Mouse (Mus musculus) limb, embryonic 10.5 days (tissue): ENCODE data around the gene Tnks2. TPM values are rescaled to one million over a fixed set of nuclear protein-coding genes. Genes with fewer than 3 reads are reported as not detected.
A peak's percentile ranks its signal among the peaks of the same experiment; 100 is the strongest.

ENCODE experiments used
- DNase-seq: peaks from one replicate; pipeline ENCODE4 v3.0.0-alpha.2; 2017; ENCODE audit warnings: low spot score
- H3K27ac ChIP-seq: fragments of 300-500 bp; sonication (generic); 2 replicates; pipeline ENCODE4 v1.5.1; 2016; ENCODE audit warnings: mild to moderate bottlenecking
- H3K27me3 ChIP-seq: fragments of 300-500 bp; sonication (generic); 2 replicates; pipeline ENCODE4 v1.6.1; 2016; ENCODE audit warnings: low read depth, mild to moderate bottlenecking; ENCODE audit not compliant: poor library complexity, severe bottlenecking
- H3K36me3 ChIP-seq: fragments of 300-500 bp; sonication (generic); 2 replicates; pipeline ENCODE4 v1.6.1; 2016; ENCODE audit warnings: mild to moderate bottlenecking, moderate library complexity
- H3K4me1 ChIP-seq: fragments of 300-500 bp; sonication (generic); 2 replicates; pipeline ENCODE4 v1.6.1; 2016
- H3K4me3 ChIP-seq: fragments of 300-500 bp; sonication (generic); 2 replicates; pipeline ENCODE4 v1.5.1; 2016; ENCODE audit warnings: mild to moderate bottlenecking, moderate library complexity
- H3K9me3 ChIP-seq: fragments of 300-500 bp; sonication (generic); replicated peaks from 2 replicates; pipeline ENCODE4 v1.6.1; 2016; ENCODE audit warnings: mild to moderate bottlenecking
- WGBS: fragments of 180-500 bp; shearing (Covaris S2); methylation state at CpG from one replicate; pipeline ENCODE4 v1.1.7; 2016; 5-methylcytosine and 5-hydroxymethylcytosine counted together
- polyA plus RNA-seq: library from polyadenylated mRNA; unstranded; fragments of >200 nt; fragmentation: Nextera tagmentation; extraction: Ambion mirVana; gene quantifications from 2 replicates; pipeline ENCODE4 v1.2.1, GENCODE M21; 2016

Gene Tnks2
- polyA plus RNA-seq, 1 experiment from 2014 or later: 71.8 TPM

GRCm38 (mm10) chr19:36913064-36913463, 79.0 kb downstream of the Tnks2 start:
- WGBS: 84% methylated on average over 7 of the region's 7 CpGs
- DNase-seq: no peak
- H3K9me3 ChIP-seq: no peaks in the 10 kb centered on the region
- H3K27me3 ChIP-seq: no peaks in the 10 kb centered on the region
- H3K27ac ChIP-seq: no peak overlapping the region
- no peaks in the 10 kb centered on the region for H3K36me3 ChIP-seq
- H3K4me1 ChIP-seq: peaks cover 5% of the 10 kb centered on the region
- no peak overlapping the region for H3K4me3 ChIP-seq

- 88% methylated on average over 4 of the region's 4 CpGs for WGBS
- no peaks in the 10 kb centered on the region for H3K9me3 ChIP-seq
- H3K4me1 ChIP-seq: peaks cover 11% of the 10 kb centered on the region
Observed at GRCm38 (mm10) chr19:36916206-36916605, 82.2 kb downstream of the Tnks2 start.

GRCm38 (mm10) chr19:36916876-36917389, 82.9 kb downstream of the Tnks2 start:
- DNase-seq: no peak
- Histone ChIP-seq H3K36me3 (no peaks in the 10 kb centered on the region), H3K4me3 (no peak overlapping the region), H3K27me3 (no peaks in the 10 kb centered on the region), H3K27ac (no peak overlapping the region), H3K4me1 (peaks cover 11% of the 10 kb centered on the region), H3K9me3 (no peaks in the 10 kb centered on the region)
- WGBS: 92% methylated on average over 1 of the region's 1 CpGs

More at GRCm38 (mm10) chr19:36916206-36916605, 82.2 kb downstream of the Tnks2 start:
- Histone ChIP-seq H3K36me3 (no peaks in the 10 kb centered on the region), H3K4me3 (no peak overlapping the region), H3K27me3 (no peaks in the 10 kb centered on the region), H3K27ac (no peak overlapping the region)
- DNase-seq: no peak

- Histone ChIP-seq H3K9me3 (no peaks in the 10 kb centered on the region), H3K27ac (peak overlapping the region; percentile 95), H3K4me3 (peak overlapping the region; percentile 94), H3K4me1 (peaks cover 11% of the 10 kb centered on the region), H3K27me3 (no peaks in the 10 kb centered on the region), H3K36me3 (no peaks in the 10 kb centered on the region)
- peak; percentile 89 for DNase-seq
- under 1% methylated on average over 82 of the region's 85 CpGs for WGBS
Observed at GRCm38 (mm10) chr19:36918441-36919301, 84.6 kb downstream of the Tnks2 start.

GRCm38 (mm10) chr19:36919466-36919865, 85.4 kb downstream of the Tnks2 start, which contains the start of gene Fgfbp3:
Gene Fgfbp3, minus strand, starts transcription at chr19:36919615.
- DNase-seq: no peak
- WGBS: 17% methylated on average over 12 of the region's 12 CpGs
- H3K4me3 ChIP-seq: peak within 1 kb of the TSS; percentile 94
- no peaks in the 10 kb centered on the region for H3K27me3 ChIP-seq
- H3K4me1 ChIP-seq: peaks cover 11% of the 10 kb centered on the region
- no peaks in the 10 kb centered on the region for H3K9me3 ChIP-seq
- no peaks in the 10 kb centered on the region for H3K36me3 ChIP-seq
- peak within 1 kb of the TSS; percentile 95 for H3K27ac ChIP-seq

GRCm38 (mm10) chr19:36922015-36922414, 88.0 kb downstream of the Tnks2 start:
- no peaks in the 10 kb centered on the region for H3K36me3 ChIP-seq
- DNase-seq: no peak
- H3K9me3 ChIP-seq: no peaks in the 10 kb centered on the region
- H3K27ac ChIP-seq: no peak overlapping the region
- no peaks in the 10 kb centered on the region for H3K27me3 ChIP-seq
- WGBS: 56% methylated on average over 2 of the region's 2 CpGs
- no peak overlapping the region for H3K4me3 ChIP-seq
- H3K4me1 ChIP-seq: peaks cover 20% of the 10 kb centered on the region

GRCm38 (mm10) chr19:36922936-36923335, 88.9 kb downstream of the Tnks2 start:
- Histone ChIP-seq H3K9me3 (no peaks in the 10 kb centered on the region), H3K27ac (no peak overlapping the region), H3K36me3 (no peaks in the 10 kb centered on the region), H3K4me1 (peaks cover 24% of the 10 kb centered on the region), H3K4me3 (no peak overlapping the region), H3K27me3 (no peaks in the 10 kb centered on the region)
- DNase-seq: no peak
- WGBS: 69% methylated on average over 3 of the region's 3 CpGs

- no peaks in the 10 kb centered on the region for H3K9me3 ChIP-seq
- 0 out of 2 replicates have a peak, but pooled peaks cover 2% of the 10 kb centered on the region for H3K36me3 ChIP-seq
- no peaks in the 10 kb centered on the region for H3K27me3 ChIP-seq
- H3K27ac ChIP-seq: peak within 1 kb of the TSS; percentile 95
- H3K4me3 ChIP-seq: peak within 1 kb of the TSS; percentile 93
- WGBS: under 1% methylated on average over 97 of the region's 98 CpGs
- peak; percentile 96 for DNase-seq
- H3K4me1 ChIP-seq: peaks cover 19% of the 10 kb centered on the region
Observed at GRCm38 (mm10) chr19:36925671-36926552, 91.9 kb downstream of the Tnks2 start, which contains the start of gene Btaf1. Gene Btaf1, plus strand, starts transcription at chr19:36926079.

- whole genome bisulfite sequencing: 4% methylated on average over 26 of the region's 26 CpGs
- H3K27ac ChIP-seq: peak overlapping the region; percentile 95
Observed at GRCm38 (mm10) chr19:36926553-36927236, 92.7 kb downstream of the Tnks2 start.

GRCm38 (mm10) chr19:36927800-36928361, 93.8 kb downstream of the Tnks2 start:
- no peak overlapping the region for H3K27ac ChIP-seq
- no peak for DNase-seq
- 0 out of 2 replicates have a peak, but pooled peaks cover 2% of the 10 kb centered on the region for H3K36me3 ChIP-seq
- H3K4me3 ChIP-seq: no peak overlapping the region
- WGBS: 91% methylated on average over 6 of the region's 6 CpGs
- H3K4me1 ChIP-seq: peaks cover 19% of the 10 kb centered on the region
- no peaks in the 10 kb centered on the region for H3K9me3 ChIP-seq
- H3K27me3 ChIP-seq: no peaks in the 10 kb centered on the region

More at GRCm38 (mm10) chr19:36926553-36927236, 92.7 kb downstream of the Tnks2 start:
- H3K9me3 ChIP-seq: no peaks in the 10 kb centered on the region
- no peak for DNase-seq
- H3K36me3 ChIP-seq: 0 out of 2 replicates have a peak, but pooled peaks cover 2% of the 10 kb centered on the region
- no peaks in the 10 kb centered on the region for H3K27me3 ChIP-seq
- H3K4me3 ChIP-seq: peak overlapping the region; percentile 93
- peaks cover 19% of the 10 kb centered on the region for H3K4me1 ChIP-seq

GRCm38 (mm10) chr19:36929816-36930215, 95.8 kb downstream of the Tnks2 start:
- Histone ChIP-seq H3K9me3 (no peaks in the 10 kb centered on the region), H3K4me3 (no peak overlapping the region), H3K36me3 (0 out of 2 replicates have a peak, but pooled peaks cover 2% of the 10 kb centered on the region), H3K27me3 (no peaks in the 10 kb centered on the region), H3K27ac (no peak overlapping the region), H3K4me1 (peaks cover 19% of the 10 kb centered on the region)
- DNase-seq: no peak

- H3K27ac ChIP-seq: no peak overlapping the region
- no peaks in the 10 kb centered on the region for H3K27me3 ChIP-seq
- H3K4me3 ChIP-seq: no peak overlapping the region
- peaks cover 11% of the 10 kb centered on the region; the same call in 1 of the 2 replicates for H3K36me3 ChIP-seq
- no peaks in the 10 kb centered on the region for H3K9me3 ChIP-seq
- peaks cover 9% of the 10 kb centered on the region for H3K4me1 ChIP-seq
- DNase-seq: no peak
Observed at GRCm38 (mm10) chr19:36932097-36932496, 98.1 kb downstream of the Tnks2 start.
